Mouse (Mus musculus) left cerebral cortex, postnatal 14 days (tissue): ENCODE results near the gene Pth2. TPM values are rescaled to one million over a fixed set of nuclear protein-coding genes. Genes with fewer than 3 reads are reported as not detected.
"Not testable (repeated sequence)": the region's sequence is repeated elsewhere in the genome, so short reads cannot be mapped to it uniquely, and the experiment has no call there.

ENCODE experiments used
- DNase-seq, 2 experiments: peaks; one replicate each; pipeline ENCODE4 v3.0.0; 2021 to 2022; ENCODE audit warnings: low spot score in 2 of 2, mixed read lengths in 1 of 2
- intact Hi-C: fragments of 180-260 bp; cut with DNase I; formaldehyde crosslinking; loops from one replicate; pipeline ENCODE4 v1.15.1; 2025
- total RNA-seq, 2 experiments: library from RNA; stranded (reverse); gene quantifications; 2 replicates each; pipeline ENCODE4 v1.2.3; 2021

The Pth2 gene
- total RNA-seq, 2 experiments from 2014 or later: not detected

DNA sequence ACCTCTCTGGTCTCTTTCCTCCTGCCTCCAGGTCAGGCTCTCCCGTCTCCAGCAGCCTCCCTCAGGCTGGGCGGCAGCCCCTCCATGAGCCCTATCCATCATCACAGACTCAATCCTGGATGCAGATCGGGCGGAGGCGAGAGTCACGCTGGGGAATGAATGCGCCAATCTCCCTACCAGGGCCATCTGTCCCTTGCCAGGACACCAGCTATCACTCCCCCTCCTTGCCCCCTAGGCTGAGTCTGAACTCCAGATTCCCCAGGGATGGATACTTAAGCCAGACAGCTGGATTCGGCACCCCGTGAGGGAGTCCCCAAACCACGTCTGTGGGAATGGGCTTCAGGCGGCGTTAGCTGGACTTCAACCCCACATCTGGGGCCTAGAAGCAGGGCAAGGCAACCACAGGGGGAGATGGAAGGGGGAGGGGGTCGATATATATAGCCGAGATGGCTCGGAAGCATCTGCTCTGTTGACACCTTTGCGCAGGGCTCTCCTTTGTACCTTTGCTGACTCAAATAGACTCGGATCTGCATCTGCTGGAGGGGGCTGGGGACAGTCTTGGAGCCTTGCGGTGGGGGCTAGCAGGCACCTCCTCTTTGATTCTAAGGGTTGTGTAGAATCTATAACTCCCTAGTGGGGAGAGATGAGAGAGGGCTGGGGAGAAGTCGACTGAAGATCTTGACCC lies 12.9 kb upstream of the Pth2 start:
- no peak for DNase-seq
- intact Hi-C loops: loop anchor here (5.0 kb wide), 1 partner anchor 64 kb away; no protein-coding TSS in a partner anchor

- DNase-seq: no peak
- intact Hi-C loops: loop anchor here (5.0 kb wide), 1 partner anchor 64 kb away; no protein-coding TSS in a partner anchor
Measured at GRCm38 (mm10) chr7:45168656-45169055, 12.1 kb upstream of the Pth2 start.

DNA sequence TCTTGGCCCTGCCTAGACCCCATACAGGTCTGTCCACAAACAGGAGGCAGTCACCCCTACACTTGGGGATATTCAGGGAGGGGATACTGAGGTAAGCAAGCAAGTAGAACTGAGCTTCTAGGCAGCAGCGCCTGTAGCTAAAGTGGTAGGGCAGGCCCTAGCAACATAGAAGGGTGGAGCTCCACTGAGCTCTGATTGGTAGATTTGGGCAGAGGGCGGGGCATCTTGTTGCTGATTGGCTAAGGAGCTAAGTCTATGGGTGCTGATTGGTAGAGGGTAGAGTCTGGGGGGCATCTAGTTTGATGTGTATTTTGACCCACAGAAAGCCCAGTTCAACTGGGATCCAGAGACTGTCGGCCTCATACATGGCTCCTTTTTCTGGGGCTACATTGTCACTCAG lies 11.3 kb upstream of the Pth2 start:
- DNase-seq: peak in 1 of 2 experiments; percentile 89
- intact Hi-C loops: loop anchor here (5.0 kb wide), 1 partner anchor 63 kb away; no protein-coding TSS in a partner anchor

- intact Hi-C loops: no loop called here
Measured at GRCm38 (mm10) chr7:45172974-45173373, 7.8 kb upstream of the Pth2 start.

GRCm38 (mm10) chr7:45173772-45174171 lies 7.0 kb upstream of the Pth2 start:
- DNase-seq: not testable (repeated sequence)

More at GRCm38 (mm10) chr7:45172974-45173373, 7.8 kb upstream of the Pth2 start:
- no peak for DNase-seq

GRCm38 (mm10) chr7:45174567-45175280 lies 6.1 kb upstream of the Pth2 start:
- no peak for DNase-seq
- intact Hi-C loops: loop anchor here (5.0 kb wide), 1 partner anchor 123 kb away; no protein-coding TSS in a partner anchor

More at GRCm38 (mm10) chr7:45173772-45174171, 7.0 kb upstream of the Pth2 start:
- intact Hi-C loops: not testable (repeated sequence)

DNA sequence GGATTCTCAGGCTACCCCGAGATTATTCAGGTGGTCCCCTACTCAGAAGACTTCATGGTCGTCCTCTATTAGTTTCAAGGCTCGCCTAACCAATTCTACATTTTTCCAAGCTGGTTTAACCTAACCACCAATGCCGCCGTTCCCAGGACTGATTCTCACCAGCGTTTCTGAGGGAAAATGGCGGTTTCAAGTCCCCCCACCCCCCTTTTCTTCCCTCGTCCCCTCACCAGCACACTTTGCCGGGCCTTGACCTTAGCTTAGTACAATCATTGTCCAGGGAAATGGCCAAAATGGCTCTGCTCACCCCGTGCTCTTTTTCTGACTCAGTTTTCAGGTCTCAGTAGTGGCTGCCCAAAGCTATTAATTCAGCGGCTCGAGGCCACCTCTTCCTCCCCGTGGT lies 5.4 kb upstream of the Pth2 start:
- no peak for DNase-seq

DNA sequence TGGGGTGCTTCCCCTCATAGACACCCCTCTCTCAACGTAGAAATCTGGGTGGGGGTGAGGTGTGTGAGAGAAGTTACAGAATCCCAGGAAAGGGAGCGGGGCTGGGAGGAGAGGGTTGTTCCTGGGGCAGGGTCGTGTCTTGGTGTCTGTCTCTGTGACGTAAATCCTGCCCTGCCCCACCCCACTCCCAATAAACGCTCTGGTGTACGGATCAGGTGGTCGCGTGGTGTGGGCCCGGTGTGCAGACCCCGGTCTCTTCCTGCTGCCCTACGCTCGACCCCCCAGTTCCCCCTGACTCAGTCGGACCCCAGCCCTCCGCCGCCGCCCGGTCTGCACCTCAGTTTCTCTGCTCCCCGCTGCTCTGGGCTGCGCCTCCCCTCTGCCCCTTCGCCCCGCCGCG lies 4.9 kb upstream of the Pth2 start:
- intact Hi-C loops: loop anchor here (5.0 kb wide), 1 partner anchor 121 kb away; no protein-coding TSS in a partner anchor
- DNase-seq: no peak

More for the DNA sequence above, 5.4 kb upstream of the Pth2 start:
- intact Hi-C loops: loop anchor here (5.0 kb wide), 1 partner anchor 122 kb away; no protein-coding TSS in a partner anchor

GRCm38 (mm10) chr7:45176356-45176755 lies 4.4 kb upstream of the Pth2 start:
- DNase-seq: no peak
- intact Hi-C loops: loop anchor here (5.0 kb wide), 1 partner anchor 121 kb away; no protein-coding TSS in a partner anchor

DNA sequence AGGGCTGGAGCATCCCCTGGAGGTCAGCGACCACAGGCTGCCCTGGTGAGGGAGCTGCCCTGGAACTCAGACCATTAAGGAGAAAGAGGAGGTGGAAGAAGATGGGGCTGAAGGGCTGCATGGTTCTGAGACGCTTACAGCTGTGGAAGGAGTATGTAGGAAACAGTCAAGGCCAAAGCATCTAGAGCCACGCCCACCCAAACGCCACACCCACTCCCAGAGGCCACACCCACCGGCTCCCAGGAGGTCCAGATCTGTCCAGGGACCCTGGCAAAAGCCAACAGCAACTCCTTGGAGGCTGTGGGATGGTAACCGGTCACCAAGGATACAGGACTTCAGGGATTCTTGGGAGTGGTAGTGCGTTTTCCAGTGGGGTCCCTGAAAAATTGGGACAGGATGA lies 2.2 kb upstream of the Pth2 start:
- intact Hi-C loops: loop anchor here (5.0 kb wide), 1 partner anchor 119 kb away; no protein-coding TSS in a partner anchor
- no peak for DNase-seq

DNA sequence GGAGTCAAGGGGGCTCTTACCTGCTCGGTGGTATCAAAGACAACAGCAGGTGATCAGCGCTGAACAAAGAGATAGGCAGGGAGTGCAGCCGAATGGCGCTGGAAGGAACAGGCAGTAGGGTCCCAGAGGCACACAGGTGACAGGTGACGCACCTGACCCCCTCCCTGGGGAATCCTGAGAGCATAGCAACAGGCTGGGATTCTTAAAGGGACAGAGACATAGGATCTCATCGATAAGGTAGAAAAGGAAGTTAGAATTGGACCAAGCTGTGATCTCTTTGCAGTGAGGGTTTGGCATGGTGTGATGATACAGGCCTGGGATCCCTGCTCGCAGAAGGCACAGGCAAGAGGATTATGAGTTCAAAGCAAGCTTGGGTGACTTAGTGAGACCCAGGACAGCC lies 1.3 kb upstream of the Pth2 start, which contains the start of gene Gfy:
Gene Gfy, minus strand, starts transcription at position 101 of the 400 bp plus-strand sequence.
- intact Hi-C loops: loop anchor here (5.0 kb wide), 1 partner anchor 118 kb away; no protein-coding TSS in a partner anchor
- no peak for DNase-seq

DNA sequence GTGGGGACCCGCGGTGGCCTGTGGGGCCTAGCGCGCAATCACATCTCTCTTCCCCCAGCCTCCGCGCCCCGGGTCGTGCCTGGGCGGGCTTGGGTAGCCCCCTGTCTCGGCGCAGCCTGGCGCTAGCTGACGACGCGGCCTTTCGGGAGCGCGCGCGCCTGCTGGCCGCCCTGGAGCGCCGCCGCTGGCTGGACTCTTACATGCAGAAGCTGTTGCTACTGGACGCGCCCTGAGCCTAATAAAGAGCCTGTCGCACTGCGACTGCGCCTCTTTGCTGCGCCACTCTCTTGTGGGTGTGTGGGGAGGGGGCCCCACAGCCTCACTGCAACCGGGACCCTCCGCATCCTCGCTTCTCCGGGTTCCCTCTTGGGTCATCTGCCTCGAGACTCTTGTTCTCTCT lies 745 bp downstream of the Pth2 start:
- intact Hi-C loops: no loop called here
- no peak for DNase-seq

GRCm38 (mm10) chr7:45182199-45182601 lies 1.4 kb downstream of the Pth2 start:
- peak; percentile 87 to 91 for DNase-seq
- intact Hi-C loops: no loop called here

GRCm38 (mm10) chr7:45182606-45183005 lies 1.8 kb downstream of the Pth2 start:
- no peak for DNase-seq
- intact Hi-C loops: no loop called here

DNA sequence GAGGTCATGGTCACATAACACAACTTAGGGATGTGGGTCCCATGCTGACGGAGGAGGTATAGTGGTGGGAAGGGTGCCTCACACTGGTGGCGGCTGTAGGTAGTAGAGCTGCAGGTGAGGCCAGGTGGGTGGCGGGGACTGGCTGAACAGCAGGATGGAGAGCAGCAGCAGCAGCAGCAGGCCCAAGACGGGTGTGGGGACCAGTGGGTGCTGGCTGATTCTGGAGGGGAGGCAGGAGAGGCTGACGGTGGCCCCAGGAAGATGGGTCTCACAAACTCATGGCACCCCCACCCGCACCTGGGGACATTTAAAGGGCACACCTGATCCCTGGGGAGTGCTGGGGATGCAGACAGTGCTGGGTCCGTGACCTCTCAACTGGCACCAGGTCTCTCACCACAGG lies 2.9 kb downstream of the Pth2 start:
- intact Hi-C loops: no loop called here
- DNase-seq: no peak

DNA sequence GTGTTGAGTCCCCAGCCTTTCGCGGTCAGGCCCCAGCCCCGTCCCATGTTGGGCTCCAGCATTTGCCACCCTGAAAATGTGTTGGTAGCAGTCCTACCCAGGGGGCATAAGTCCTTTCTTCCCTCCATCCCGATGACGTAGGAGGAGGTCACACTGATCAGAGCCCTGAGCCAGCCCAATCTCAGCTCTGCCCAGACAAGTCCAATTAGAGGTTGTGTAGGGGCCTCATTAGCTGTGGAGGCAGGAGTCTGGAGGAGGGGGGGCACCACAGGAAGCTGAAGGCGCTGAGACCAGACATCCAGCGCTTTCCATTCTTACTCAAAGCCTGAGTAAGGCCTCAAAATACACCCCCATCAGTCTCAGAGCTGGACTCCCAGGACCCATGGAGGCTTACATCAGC lies 5.1 kb downstream of the Pth2 start:
- intact Hi-C loops: no loop called here
- no peak for DNase-seq

- intact Hi-C loops: no loop called here
Measured at GRCm38 (mm10) chr7:45189600-45189999, 8.8 kb downstream of the Pth2 start.

DNA sequence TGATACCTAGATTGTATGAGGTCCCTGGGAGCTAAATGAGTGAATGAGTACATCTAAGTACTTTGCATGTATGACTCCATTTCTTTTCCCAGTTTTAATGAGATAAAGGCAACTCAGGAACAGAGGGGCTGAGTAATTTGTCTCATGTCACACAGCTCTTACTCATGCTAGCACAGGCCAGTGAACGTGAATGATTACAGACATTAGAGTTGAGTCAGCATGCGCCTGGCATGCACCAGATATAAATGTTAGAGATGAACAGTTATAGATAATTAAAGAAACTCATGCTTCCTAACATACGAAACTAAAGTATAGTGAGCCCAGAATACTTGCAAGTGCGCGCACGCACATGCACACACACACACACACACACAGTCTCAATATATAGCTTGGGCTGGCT lies 9.4 kb downstream of the Pth2 start:
- no peak for DNase-seq
- intact Hi-C loops: no loop called here

More at GRCm38 (mm10) chr7:45189600-45189999, 8.8 kb downstream of the Pth2 start:
- peak in 1 of 2 experiments; percentile 25 for DNase-seq

GRCm38 (mm10) chr7:45191161-45191560 lies 10.4 kb downstream of the Pth2 start:
- intact Hi-C loops: no loop called here
- no peak for DNase-seq

- no peak for DNase-seq
- intact Hi-C loops: no loop called here
Measured at GRCm38 (mm10) chr7:45191803-45192363, 11.1 kb downstream of the Pth2 start.
